Comparison of ENCODE assay signal across 15 mouse cellular contexts in the genomic region with DNA sequence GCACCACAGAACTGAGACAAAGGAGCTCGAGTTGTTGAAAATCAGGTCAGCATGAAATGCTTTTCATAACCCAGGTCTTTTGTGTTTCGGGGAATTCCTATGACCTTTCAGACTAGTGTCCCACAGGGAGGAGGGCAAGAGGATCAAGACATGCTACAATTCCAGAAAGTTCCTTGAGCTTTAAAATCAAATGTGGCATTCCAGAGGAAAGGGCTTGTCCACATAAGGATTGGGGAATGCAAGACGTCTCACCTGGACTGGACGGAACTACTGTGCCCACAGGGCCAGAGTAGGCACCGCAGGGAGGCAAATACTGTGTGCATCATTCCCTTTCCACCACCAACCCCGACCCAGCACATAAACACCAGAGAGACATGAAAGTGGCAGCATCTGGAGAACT.
DNase-seq lines count a peak whose midpoint lies in the region; ATAC-seq lines count a peak whose summit lies in the region.
"Had no signal": no experiment of that assay in that cellular context is flagged by ENCODE, and none has a peak within 500 bp of the region (broad histone marks: within the 10 kb centered on the region; RNA-seq: fewer than 3 reads in every experiment).

No protein-coding gene starts in this region.

- H3K4me1 ChIP-seq in intestine, embryonic 15.5 days (replicated peaks): peaks cover 29% of the 10 kb centered on the region
- H3K4me1 ChIP-seq in intestine, embryonic 16.5 days (ENCODE audit: control insufficient read depth, insufficient read depth, low read length): peaks cover 31% of the 10 kb centered on the region
- peaks cover 83% of the 10 kb centered on the region for H3K4me1 ChIP-seq in limb, embryonic 10.5 days

- ATAC-seq in intestine, embryonic 15.5 days: no peak
- no peak for ATAC-seq in intestine, embryonic 16.5 days

- no peaks in the 10 kb centered on the region for H3K36me3 ChIP-seq in intestine, embryonic 15.5 days
- no peaks in the 10 kb centered on the region for H3K36me3 ChIP-seq in intestine, embryonic 16.5 days (ENCODE audit: control insufficient read depth, insufficient read depth, low read length)
- no peaks in the 10 kb centered on the region for H3K36me3 ChIP-seq in limb, embryonic 10.5 days
- H3K36me3 ChIP-seq: lung, embryonic 15.5 days had no signal

- no peaks in the 10 kb centered on the region for H3K27me3 ChIP-seq in intestine, embryonic 15.5 days (replicated peaks)
- no peaks in the 10 kb centered on the region for H3K27me3 ChIP-seq in intestine, embryonic 16.5 days (replicated peaks; ENCODE audit: control insufficient read depth, insufficient read depth, low read length)
- H3K27me3 ChIP-seq in limb, embryonic 10.5 days (ENCODE audit: low read depth, poor library complexity, severe bottlenecking): no peaks in the 10 kb centered on the region
- H3K27me3 ChIP-seq: lung, embryonic 15.5 days had no signal

- no peak overlapping the region for H3K4me3 ChIP-seq in intestine, embryonic 15.5 days (replicated peaks)
- H3K4me3 ChIP-seq in intestine, embryonic 16.5 days (ENCODE audit: low read length): no peak overlapping the region
- H3K4me3 ChIP-seq in limb, embryonic 10.5 days: no peak overlapping the region
- H3K4me3 ChIP-seq: lung, embryonic 15.5 days; myocyte had no signal

- DNase-seq in heart, adult 11 months: peak; percentile 74
- no peak for DNase-seq in heart, postnatal 36 days
- peak; percentile 48 for DNase-seq in Muller cell, postnatal 12 days (ENCODE audit: inconsistent ontology term)
- no peak for DNase-seq in limb, embryonic 10.5 days (ENCODE audit: low spot score)
- no peak for DNase-seq in cerebellum, postnatal 4 days (ENCODE audit: low spot score in 2 of 2)
- no peak for DNase-seq in gastrocnemius, postnatal 4 days (ENCODE audit: low spot score in 2 of 2)
- DNase-seq: cerebellum, postnatal 10 days; kidney, postnatal 10 days; right cerebral cortex, adult 18-20 months; spleen, adult 18-20 months had no signal

- intact Hi-C loops in heart, postnatal 36 days (cut with DNase I): no loop called here

- no peak overlapping the region for H3K9ac ChIP-seq in intestine, embryonic 15.5 days
- no peak overlapping the region for H3K9ac ChIP-seq in intestine, embryonic 16.5 days (ENCODE audit: low read depth, low read length)
- H3K9ac ChIP-seq: lung, embryonic 15.5 days had no signal

- 76% methylated on average over 6 of the region's 6 CpGs for WGBS in intestine, embryonic 15.5 days
- WGBS in intestine, embryonic 16.5 days: 72% methylated on average over 6 of the region's 6 CpGs
- WGBS in limb, embryonic 10.5 days: 66% methylated on average over 6 of the region's 6 CpGs

- no peaks in the 10 kb centered on the region for H3K9me3 ChIP-seq in intestine, embryonic 15.5 days
- H3K9me3 ChIP-seq in intestine, embryonic 16.5 days (ENCODE audit: control insufficient read depth, low read length): no peaks in the 10 kb centered on the region
- H3K9me3 ChIP-seq in limb, embryonic 10.5 days (replicated peaks): no peaks in the 10 kb centered on the region
- H3K9me3 ChIP-seq: lung, embryonic 15.5 days had no signal

- 0 out of 2 replicates have a peak overlapping the region, but pooled peaks have one; percentile 25 for H3K27ac ChIP-seq in intestine, embryonic 15.5 days
- no peak overlapping the region for H3K27ac ChIP-seq in intestine, embryonic 16.5 days (ENCODE audit: low read length)
- peak overlapping the region; percentile 93 for H3K27ac ChIP-seq in limb, embryonic 10.5 days

- H3K4me2 ChIP-seq in intestine, embryonic 15.5 days (replicated peaks): no peak overlapping the region
- no peak overlapping the region for H3K4me2 ChIP-seq in intestine, embryonic 16.5 days (ENCODE audit: low read depth, low read length)
- H3K4me2 ChIP-seq: liver, embryonic 11.5 days; lung, embryonic 15.5 days had no signal

Comparison
In these comparisons a context has a peak if more than half of its experiments do, and no peak if none do; other contexts are left out.
1. DNase-seq: peak in heart, adult 11 months (single experiment) and Muller cell, postnatal 12 days (single experiment); none in heart, postnatal 36 days (0 of 2), limb, embryonic 10.5 days (single experiment), cerebellum, postnatal 4 days (0 of 2) and gastrocnemius, postnatal 4 days (0 of 2).